Mouse (Mus musculus) neural tube, embryonic 14.5 days (tissue): ENCODE measurements around the gene Tnnc2. TPM values are rescaled to one million over a fixed set of nuclear protein-coding genes. Genes with fewer than 3 reads are reported as not detected.

Experiments
- polyA plus RNA-seq: library from polyadenylated mRNA; unstranded; fragments of >200 nt; fragmentation: Nextera tagmentation; extraction: Ambion mirVana; gene quantifications from 2 replicates; pipeline ENCODE4 v1.2.1, GENCODE M21; 2014

The Tnnc2 gene
- polyA plus RNA-seq, 1 experiment from 2014 or later, result 6.4 TPM

Other genes with a start within 250 kb of the Tnnc2 start
- 0.76 and 1.4 TPM in 2 replicates for gene Wfdc2, start 217.6 kb downstream of the Tnnc2 start, polyA plus RNA-seq
- gene Spint3, start 206.5 kb downstream of the Tnnc2 start, polyA plus RNA-seq, result not detected in 2 replicates
- not detected in 2 replicates for gene Wfdc6a, start 194.5 kb downstream of the Tnnc2 start, polyA plus RNA-seq
- gene Eppin, start 186.4 kb downstream of the Tnnc2 start, polyA plus RNA-seq, result not detected in 2 replicates
- not detected in 2 replicates for gene Wfdc6b, start 166.4 kb downstream of the Tnnc2 start, polyA plus RNA-seq
- gene Wfdc8, start 166.3 kb downstream of the Tnnc2 start, polyA plus RNA-seq, result not detected in 2 replicates
- not detected in 2 replicates for gene Wfdc16, start 141.2 kb downstream of the Tnnc2 start, polyA plus RNA-seq
- not detected in 2 replicates for gene Wfdc10, start 123.9 kb downstream of the Tnnc2 start, polyA plus RNA-seq
- gene Wfdc9, start 123.4 kb downstream of the Tnnc2 start, polyA plus RNA-seq, result not detected in 2 replicates
- gene Wfdc11, start 105.9 kb downstream of the Tnnc2 start, polyA plus RNA-seq, result not detected in 2 replicates
- gene Wfdc13, start 94.9 kb downstream of the Tnnc2 start, polyA plus RNA-seq, result not detected in 2 replicates
- gene Spint4, start 81.5 kb downstream of the Tnnc2 start, polyA plus RNA-seq, result not detected in 2 replicates
- gene Spint5, start 64.7 kb downstream of the Tnnc2 start, polyA plus RNA-seq, result not detected in 2 replicates
- gene Wfdc3, start 34.0 kb downstream of the Tnnc2 start, polyA plus RNA-seq, result 0.77 and 1.2 TPM in 2 replicates
- 49.0 and 56.0 TPM in 2 replicates for gene Dnttip1, start 34.0 kb downstream of the Tnnc2 start, polyA plus RNA-seq
- gene Ube2c, start 10.1 kb downstream of the Tnnc2 start, polyA plus RNA-seq, result 30.6 and 38.9 TPM in 2 replicates
- 31.6 and 41.1 TPM in 2 replicates for gene Snx21, start 5.9 kb upstream of the Tnnc2 start, polyA plus RNA-seq
- 21.0 and 24.2 TPM in 2 replicates for gene Acot8, start 24.9 kb upstream of the Tnnc2 start, polyA plus RNA-seq
- 16.9 and 19.0 TPM in 2 replicates for gene Zswim3, start 25.1 kb upstream of the Tnnc2 start, polyA plus RNA-seq
- gene Zswim1, start 42.7 kb upstream of the Tnnc2 start, polyA plus RNA-seq, result 28.1 and 29.3 TPM in 2 replicates
- 0.27 TPM in 1 of 2 replicates, not detected in the other for gene Spata25, start 48.6 kb upstream of the Tnnc2 start, polyA plus RNA-seq
- 81.2 and 102 TPM in 2 replicates for gene Ctsa, start 52.9 kb upstream of the Tnnc2 start, polyA plus RNA-seq
- 5.8 and 7.2 TPM in 2 replicates for gene Neurl2, start 53.5 kb upstream of the Tnnc2 start, polyA plus RNA-seq
- gene Pltp, start 77.7 kb upstream of the Tnnc2 start, polyA plus RNA-seq, result 59.0 and 136 TPM in 2 replicates
- 78.0 and 82.1 TPM in 2 replicates for gene Pcif1, start 99.3 kb upstream of the Tnnc2 start, polyA plus RNA-seq
- gene Zfp335, start 131.8 kb upstream of the Tnnc2 start, polyA plus RNA-seq, result 14.3 and 14.5 TPM in 2 replicates
- gene Mmp9, start 160.8 kb upstream of the Tnnc2 start, polyA plus RNA-seq, result 13.8 and 22.2 TPM in 2 replicates
- gene Slc12a5, start 180.8 kb upstream of the Tnnc2 start, polyA plus RNA-seq, result 51.5 and 68.8 TPM in 2 replicates